Mouse (Mus musculus): Measurements from ENCODE around the gene Cep89. TPM values are rescaled to one million over a fixed set of nuclear protein-coding genes. Genes with fewer than 3 reads are reported as not detected.

The Cep89 gene
- polyA plus RNA-seq, 1 experiment from 2014 or later = 59.9 TPM

GRCm38 (mm10) chr7:35401169-35401568, 4.3 kb downstream of the Cep89 start:
- Histone ChIP-seq H3K4me3 (ENCODE audit: low read length) (no peak overlapping the region), H3K27me3 (ENCODE audit: control insufficient read depth, insufficient read depth, low read length) (no peaks in the 10 kb centered on the region), H3K9ac (ENCODE audit: low read depth, low read length) (no peak overlapping the region), H3K9me3 (ENCODE audit: control insufficient read depth, low read length) (no peaks in the 10 kb centered on the region), H3K27ac (ENCODE audit: low read depth, low read length) (no peak overlapping the region), H3K36me3 (ENCODE audit: control insufficient read depth, insufficient read depth, low read length) (peaks cover 66% of the 10 kb centered on the region), H3K4me2 (replicated peaks; ENCODE audit: low read depth, low read length) (no peak overlapping the region), H3K4me1 (ENCODE audit: control insufficient read depth, insufficient read depth, low read length) (peaks cover 9% of the 10 kb centered on the region)
- 87% methylated on average over 4 of the region's 4 CpGs for WGBS
- no peak for ATAC-seq (ENCODE audit: low FRiP score, low TSS enrichment)

GRCm38 (mm10) chr7:35415226-35415625, 18.4 kb downstream of the Cep89 start:
- Histone ChIP-seq H3K4me1 (ENCODE audit: control insufficient read depth, insufficient read depth, low read length) (peaks cover 4% of the 10 kb centered on the region; the same call in 1 of the 2 replicates), H3K36me3 (ENCODE audit: control insufficient read depth, insufficient read depth, low read length) (peaks cover 54% of the 10 kb centered on the region), H3K27me3 (ENCODE audit: control insufficient read depth, insufficient read depth, low read length) (no peaks in the 10 kb centered on the region), H3K27ac (ENCODE audit: low read depth, low read length) (0 out of 2 replicates have a peak overlapping the region, but pooled peaks have one; percentile 25), H3K9ac (ENCODE audit: low read depth, low read length) (no peak overlapping the region), H3K4me2 (replicated peaks; ENCODE audit: low read depth, low read length) (no peak overlapping the region), H3K4me3 (ENCODE audit: low read length) (no peak overlapping the region), H3K9me3 (ENCODE audit: control insufficient read depth, low read length) (no peaks in the 10 kb centered on the region)
- 58% methylated on average over 5 of the region's 5 CpGs for WGBS
- no peak for ATAC-seq (ENCODE audit: low FRiP score, low TSS enrichment)

GRCm38 (mm10) chr7:35415801-35416653, 19.2 kb downstream of the Cep89 start:
- Histone ChIP-seq H3K4me1 (ENCODE audit: control insufficient read depth, insufficient read depth, low read length) (peaks cover 4% of the 10 kb centered on the region; the same call in 1 of the 2 replicates), H3K27me3 (ENCODE audit: control insufficient read depth, insufficient read depth, low read length) (no peaks in the 10 kb centered on the region), H3K9ac (ENCODE audit: low read depth, low read length) (no peak overlapping the region), H3K27ac (ENCODE audit: low read depth, low read length) (0 out of 2 replicates have a peak overlapping the region, but pooled peaks have one; percentile 25), H3K9me3 (ENCODE audit: control insufficient read depth, low read length) (no peaks in the 10 kb centered on the region), H3K4me2 (replicated peaks; ENCODE audit: low read depth, low read length) (no peak overlapping the region), H3K36me3 (ENCODE audit: control insufficient read depth, insufficient read depth, low read length) (peaks cover 54% of the 10 kb centered on the region), H3K4me3 (ENCODE audit: low read length) (no peak overlapping the region)
- no peak for ATAC-seq (ENCODE audit: low FRiP score, low TSS enrichment)
- WGBS = 69% methylated on average over 9 of the region's 9 CpGs

- no peak overlapping the region for H3K27ac ChIP-seq (ENCODE audit: low read depth, low read length)
- no peaks in the 10 kb centered on the region for H3K9me3 ChIP-seq (ENCODE audit: control insufficient read depth, low read length)
- no peak overlapping the region for H3K9ac ChIP-seq (ENCODE audit: low read depth, low read length)
- no peak overlapping the region for H3K4me2 ChIP-seq (replicated peaks; ENCODE audit: low read depth, low read length)
- no peaks in the 10 kb centered on the region for H3K27me3 ChIP-seq (ENCODE audit: control insufficient read depth, insufficient read depth, low read length)
- peaks cover 56% of the 10 kb centered on the region for H3K36me3 ChIP-seq (ENCODE audit: control insufficient read depth, insufficient read depth, low read length)
- WGBS = 78% methylated on average over 5 of the region's 5 CpGs
- ATAC-seq (ENCODE audit: low FRiP score, low TSS enrichment) = no peak
- H3K4me3 ChIP-seq (ENCODE audit: low read length) = no peak overlapping the region
- peaks cover 4% of the 10 kb centered on the region; the same call in 1 of the 2 replicates for H3K4me1 ChIP-seq (ENCODE audit: control insufficient read depth, insufficient read depth, low read length)
Observed at GRCm38 (mm10) chr7:35416654-35416948, 19.8 kb downstream of the Cep89 start.

DNA sequence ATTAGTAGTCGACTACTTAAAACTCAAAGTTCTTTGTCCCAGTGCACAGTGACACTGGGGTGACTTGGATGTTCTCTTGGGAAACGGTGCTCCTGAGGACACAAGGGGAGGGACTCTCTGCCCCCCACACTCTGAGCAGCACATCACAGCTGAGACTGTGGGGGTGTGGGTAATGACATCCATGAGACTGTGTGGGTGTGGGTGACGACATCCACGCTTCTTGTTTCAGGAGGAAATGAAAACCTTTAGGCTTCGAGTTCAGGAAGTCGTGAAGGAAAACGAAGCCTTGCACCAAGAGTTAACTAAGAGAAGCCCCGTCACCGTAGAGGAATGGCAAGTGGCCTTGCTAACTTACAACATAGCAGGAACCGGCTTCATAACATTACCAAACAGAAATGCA, 26.2 kb downstream of the Cep89 start:
- Histone ChIP-seq H3K27me3 (ENCODE audit: control insufficient read depth, insufficient read depth, low read length) (no peaks in the 10 kb centered on the region), H3K27ac (ENCODE audit: low read depth, low read length) (no peak overlapping the region), H3K4me2 (replicated peaks; ENCODE audit: low read depth, low read length) (no peak overlapping the region), H3K4me1 (ENCODE audit: control insufficient read depth, insufficient read depth, low read length) (no peaks in the 10 kb centered on the region), H3K4me3 (ENCODE audit: low read length) (no peak overlapping the region), H3K36me3 (ENCODE audit: control insufficient read depth, insufficient read depth, low read length) (peaks cover 70% of the 10 kb centered on the region), H3K9me3 (ENCODE audit: control insufficient read depth, low read length) (no peaks in the 10 kb centered on the region), H3K9ac (ENCODE audit: low read depth, low read length) (no peak overlapping the region)
- ATAC-seq (ENCODE audit: low FRiP score, low TSS enrichment) = no peak
- WGBS = 87% methylated on average over 10 of the region's 10 CpGs

DNA sequence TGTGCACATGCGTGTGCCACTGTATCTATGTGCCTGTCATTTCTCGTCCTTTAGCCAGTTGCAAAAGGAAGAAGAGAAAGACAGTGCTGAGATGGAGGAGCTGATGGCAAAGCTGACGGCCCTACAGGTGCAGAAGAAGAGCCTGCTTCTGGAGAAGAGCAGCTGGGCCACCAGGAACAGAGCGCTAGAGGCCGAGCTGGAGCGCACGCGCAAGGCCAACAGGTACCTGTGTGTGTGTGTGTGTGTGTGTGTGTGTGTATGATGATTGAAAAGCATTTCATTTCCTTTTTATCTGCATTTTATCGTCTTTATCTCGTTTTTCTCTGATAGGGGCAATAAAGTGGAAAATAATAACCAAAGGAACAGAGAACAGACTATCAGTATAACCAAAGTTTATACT, 31.3 kb downstream of the Cep89 start:
- 95% methylated on average over 10 of the region's 10 CpGs for WGBS
- peaks cover 71% of the 10 kb centered on the region for H3K36me3 ChIP-seq (ENCODE audit: control insufficient read depth, insufficient read depth, low read length)
- no peak for ATAC-seq (ENCODE audit: low FRiP score, low TSS enrichment)
- no peaks in the 10 kb centered on the region for H3K4me1 ChIP-seq (ENCODE audit: control insufficient read depth, insufficient read depth, low read length)
- no peak overlapping the region for H3K4me2 ChIP-seq (replicated peaks; ENCODE audit: low read depth, low read length)
- H3K4me3 ChIP-seq (ENCODE audit: low read length) = no peak overlapping the region
- no peak overlapping the region for H3K9ac ChIP-seq (ENCODE audit: low read depth, low read length)
- H3K27ac ChIP-seq (ENCODE audit: low read depth, low read length) = no peak overlapping the region
- H3K9me3 ChIP-seq (ENCODE audit: control insufficient read depth, low read length) = no peaks in the 10 kb centered on the region
- H3K27me3 ChIP-seq (ENCODE audit: control insufficient read depth, insufficient read depth, low read length) = no peaks in the 10 kb centered on the region

DNA sequence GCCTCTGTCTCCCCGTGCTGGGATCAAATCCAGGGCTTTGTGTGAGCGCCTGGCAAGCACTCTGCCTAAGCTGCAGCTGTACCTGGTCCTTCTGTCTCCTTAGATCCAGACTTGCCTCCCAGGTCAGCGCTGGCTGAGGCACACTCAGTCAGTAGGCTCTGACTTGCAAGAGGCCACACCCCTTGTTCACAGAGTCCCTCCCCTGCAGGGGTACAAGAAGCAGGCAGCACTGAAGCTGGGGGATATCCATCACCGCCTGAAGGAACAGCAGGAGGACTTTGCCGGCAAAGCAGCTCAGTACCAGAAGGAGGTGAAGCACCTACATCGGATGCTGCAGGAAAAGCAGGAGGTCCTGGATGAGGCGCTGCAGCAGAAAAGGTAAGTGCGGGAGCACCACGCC, 38.4 kb downstream of the Cep89 start:
- Histone ChIP-seq H3K4me3 (ENCODE audit: low read length) (no peak overlapping the region), H3K27ac (ENCODE audit: low read depth, low read length) (no peak overlapping the region), H3K4me1 (ENCODE audit: control insufficient read depth, insufficient read depth, low read length) (no peaks in the 10 kb centered on the region), H3K9me3 (ENCODE audit: control insufficient read depth, low read length) (no peaks in the 10 kb centered on the region), H3K9ac (ENCODE audit: low read depth, low read length) (no peak overlapping the region), H3K27me3 (ENCODE audit: control insufficient read depth, insufficient read depth, low read length) (no peaks in the 10 kb centered on the region), H3K36me3 (ENCODE audit: control insufficient read depth, insufficient read depth, low read length) (peaks cover 73% of the 10 kb centered on the region), H3K4me2 (replicated peaks; ENCODE audit: low read depth, low read length) (no peak overlapping the region)
- WGBS = 88% methylated on average over 9 of the region's 9 CpGs
- ATAC-seq (ENCODE audit: low FRiP score, low TSS enrichment) = no peak

DNA sequence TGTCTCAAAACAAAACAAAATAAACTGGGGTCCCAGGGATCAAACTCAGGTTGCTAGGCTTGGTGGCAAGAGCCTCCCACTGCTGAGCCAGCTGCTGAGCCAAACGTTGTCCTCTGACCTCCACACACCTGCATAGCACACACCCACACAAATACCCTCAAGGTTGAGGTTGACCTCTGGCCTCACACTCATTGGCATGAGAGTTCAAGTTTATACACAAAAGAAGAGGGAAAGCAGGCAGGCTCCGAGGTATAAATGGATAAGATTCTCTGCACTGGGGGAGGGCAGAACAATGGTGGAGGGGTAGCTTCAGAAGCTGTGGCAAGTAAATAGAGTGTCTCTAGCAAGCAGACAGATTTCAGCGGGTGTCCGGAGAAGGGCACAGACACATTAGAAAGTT, 50.7 kb downstream of the Cep89 start:
- WGBS = 24% methylated on average over 4 of the region's 4 CpGs
- Histone ChIP-seq H3K27ac (ENCODE audit: low read depth, low read length) (0 out of 2 replicates have a peak overlapping the region, but pooled peaks have one; percentile 42), H3K9me3 (ENCODE audit: control insufficient read depth, low read length) (no peaks in the 10 kb centered on the region), H3K27me3 (ENCODE audit: control insufficient read depth, insufficient read depth, low read length) (no peaks in the 10 kb centered on the region), H3K9ac (ENCODE audit: low read depth, low read length) (no peak overlapping the region), H3K4me2 (replicated peaks; ENCODE audit: low read depth, low read length) (no peak overlapping the region), H3K36me3 (ENCODE audit: control insufficient read depth, insufficient read depth, low read length) (no peaks in the 10 kb centered on the region), H3K4me1 (ENCODE audit: control insufficient read depth, insufficient read depth, low read length) (peaks cover 18% of the 10 kb centered on the region), H3K4me3 (ENCODE audit: low read length) (no peak overlapping the region)
- peak; percentile 34; the same call in 1 of the 2 replicates for ATAC-seq (ENCODE audit: low FRiP score, low TSS enrichment)

DNA sequence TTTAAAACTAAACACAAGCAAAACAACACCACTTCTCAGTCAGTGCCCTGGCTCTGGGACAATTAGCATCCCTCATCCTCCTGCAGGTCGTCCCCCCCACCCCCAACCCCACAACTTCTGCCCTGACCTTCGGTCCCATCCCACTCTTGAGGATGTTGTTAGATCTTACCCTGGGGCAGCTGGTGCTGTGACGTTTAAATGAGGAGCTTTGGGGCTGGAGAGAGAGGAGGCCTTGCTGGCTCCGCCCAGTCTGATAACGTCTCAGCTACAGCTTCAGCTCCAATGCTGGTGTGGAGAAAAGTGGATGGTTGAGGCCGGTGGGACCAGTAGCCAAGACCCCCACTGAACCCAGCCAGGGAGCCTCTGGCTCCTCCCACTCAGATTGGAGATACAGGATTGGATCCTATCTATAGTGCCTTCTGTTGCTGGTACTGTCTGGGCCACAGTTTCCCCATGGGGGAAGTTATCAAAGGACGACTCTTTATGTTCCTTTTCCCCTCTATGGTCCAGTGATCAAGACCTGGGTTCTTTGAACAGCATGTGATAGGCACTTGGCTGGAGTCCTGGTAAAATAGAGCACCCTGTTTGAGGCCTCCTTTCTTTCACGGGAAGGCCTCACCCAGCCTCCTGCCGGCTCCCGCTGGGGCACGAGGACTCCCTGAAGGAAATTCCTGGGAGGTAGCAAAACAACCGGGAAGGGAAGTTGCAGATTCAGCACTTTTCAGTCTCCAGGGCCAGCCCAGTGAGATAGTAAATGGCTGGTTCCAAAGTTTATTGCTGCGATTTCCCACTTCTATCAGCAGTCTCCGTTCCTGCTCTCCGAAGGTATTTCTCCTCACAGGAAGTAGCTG, 51.4 kb downstream of the Cep89 start, which contains the start of gene Slc7a9:
Gene Slc7a9 (plus strand): TSS at position 801 of the 851 bp plus-strand sequence.
- Histone ChIP-seq H3K4me1 (ENCODE audit: control insufficient read depth, insufficient read depth, low read length) (peaks cover 18% of the 10 kb centered on the region), H3K36me3 (ENCODE audit: control insufficient read depth, insufficient read depth, low read length) (no peaks in the 10 kb centered on the region), H3K27ac (ENCODE audit: low read depth, low read length) (peak within 1 kb of the TSS; percentile 48), H3K9me3 (ENCODE audit: control insufficient read depth, low read length) (no peaks in the 10 kb centered on the region), H3K4me2 (replicated peaks; ENCODE audit: low read depth, low read length) (no peak within 1 kb of the TSS), H3K9ac (ENCODE audit: low read depth, low read length) (no peak within 1 kb of the TSS), H3K27me3 (ENCODE audit: control insufficient read depth, insufficient read depth, low read length) (no peaks in the 10 kb centered on the region), H3K4me3 (ENCODE audit: low read length) (no peak within 1 kb of the TSS)
- 12% methylated on average over 15 of the region's 15 CpGs for WGBS
- peak; percentile 67 for ATAC-seq (ENCODE audit: low FRiP score, low TSS enrichment)
